Mouse (Mus musculus) embryonic facial prominence, embryonic 12.5 days (tissue): ENCODE results near the gene Cort. TPM values are rescaled to one million over a fixed set of nuclear protein-coding genes. Genes with fewer than 3 reads are reported as not detected.
A peak's percentile ranks its signal among the peaks of the same experiment; 100 is the strongest.

Source experiments
- ATAC-seq: fragments of 200-750 bp; cut with Nextera tagmentation; 2 replicates; pipeline ENCODE4 v1.8.0; 2017; ENCODE audit not compliant: insufficient number of reproducible peaks, insufficient read depth, low FRiP score, low TSS enrichment
- H3K27ac ChIP-seq: fragments of 300-500 bp; sonication (generic); 2 replicates; pipeline ENCODE4 v1.5.1; 2016; ENCODE audit warnings: mild to moderate bottlenecking
- H3K27me3 ChIP-seq: fragments of 300-500 bp; sonication (generic); 2 replicates; pipeline ENCODE4 v1.6.1; 2016; ENCODE audit warnings: mild to moderate bottlenecking, moderate library complexity
- H3K36me3 ChIP-seq: fragments of 300-500 bp; sonication (generic); 2 replicates; pipeline ENCODE4 v1.6.1; 2016; ENCODE audit warnings: mild to moderate bottlenecking
- H3K4me1 ChIP-seq: fragments of 300-500 bp; sonication (generic); 2 replicates; pipeline ENCODE4 v1.6.1; 2016
- H3K4me2 ChIP-seq: fragments of 300-500 bp; sonication (generic); replicated peaks from 2 replicates; pipeline ENCODE4 v1.6.1; 2016; ENCODE audit warnings: mild to moderate bottlenecking, moderate library complexity
- H3K4me3 ChIP-seq: fragments of 300-500 bp; sonication (generic); 2 replicates; pipeline ENCODE4 v1.5.1; 2016; ENCODE audit warnings: mild to moderate bottlenecking
- H3K9ac ChIP-seq: fragments of 300-500 bp; sonication (generic); 2 replicates; pipeline ENCODE4 v1.6.1; 2016; ENCODE audit warnings: mild to moderate bottlenecking, moderate library complexity
- H3K9me3 ChIP-seq: fragments of 300-500 bp; sonication (generic); 2 replicates; pipeline ENCODE4 v1.6.1; 2016; ENCODE audit warnings: mild to moderate bottlenecking, moderate library complexity
- WGBS: fragments of 180-500 bp; shearing (Covaris S2); methylation state at CpG from one replicate; pipeline ENCODE4 v1.1.7; 2016; 5-methylcytosine and 5-hydroxymethylcytosine counted together
- polyA plus RNA-seq: library from polyadenylated mRNA; unstranded; fragments of >200 nt; fragmentation: Nextera tagmentation; extraction: Ambion mirVana; gene quantifications from 2 replicates; pipeline ENCODE4 v1.2.1, GENCODE M21; 2016

Cort gene
- polyA plus RNA-seq, 1 experiment from 2014 or later: not detected

- H3K9ac ChIP-seq: no peak overlapping the region
- peaks cover 54% of the 10 kb centered on the region for H3K36me3 ChIP-seq
- 42% methylated on average over 1 of the region's 1 CpGs for WGBS
- H3K9me3 ChIP-seq: no peaks in the 10 kb centered on the region
- no peak overlapping the region for H3K27ac ChIP-seq
- H3K27me3 ChIP-seq: no peaks in the 10 kb centered on the region
- peaks cover 7% of the 10 kb centered on the region for H3K4me1 ChIP-seq
- H3K4me3 ChIP-seq: no peak overlapping the region
- H3K4me2 ChIP-seq: no peak overlapping the region
- ATAC-seq: no peak
Observed at GRCm38 (mm10) chr4:149163196-149163595, 36.6 kb upstream of the Cort start.

GRCm38 (mm10) chr4:149161166-149161565 is 34.6 kb upstream of the Cort start:
- H3K9me3 ChIP-seq: no peaks in the 10 kb centered on the region
- H3K4me2 ChIP-seq: no peak overlapping the region
- H3K4me1 ChIP-seq: peaks cover 7% of the 10 kb centered on the region
- ATAC-seq: no peak
- no peak overlapping the region for H3K9ac ChIP-seq
- peaks cover 74% of the 10 kb centered on the region for H3K36me3 ChIP-seq
- 93% methylated on average over 6 of the region's 6 CpGs for WGBS
- H3K4me3 ChIP-seq: no peak overlapping the region
- no peak overlapping the region for H3K27ac ChIP-seq
- H3K27me3 ChIP-seq: no peaks in the 10 kb centered on the region

- Histone ChIP-seq H3K9me3 (no peaks in the 10 kb centered on the region), H3K36me3 (peaks cover 87% of the 10 kb centered on the region), H3K4me3 (no peak overlapping the region), H3K27me3 (no peaks in the 10 kb centered on the region), H3K9ac (no peak overlapping the region), H3K4me2 (no peak overlapping the region), H3K4me1 (no peaks in the 10 kb centered on the region), H3K27ac (no peak overlapping the region)
- no peak for ATAC-seq
- 89% methylated on average over 13 of the region's 13 CpGs for WGBS
Observed at GRCm38 (mm10) chr4:149159891-149160290, 33.3 kb upstream of the Cort start.

- H3K4me2 ChIP-seq: no peak overlapping the region
- H3K36me3 ChIP-seq: peaks cover 90% of the 10 kb centered on the region
- no peaks in the 10 kb centered on the region for H3K4me1 ChIP-seq
- 84% methylated on average over 2 of the region's 2 CpGs for WGBS
- no peak overlapping the region for H3K4me3 ChIP-seq
- H3K9me3 ChIP-seq: no peaks in the 10 kb centered on the region
- H3K27me3 ChIP-seq: no peaks in the 10 kb centered on the region
- no peak overlapping the region for H3K27ac ChIP-seq
- no peak overlapping the region for H3K9ac ChIP-seq
- no peak for ATAC-seq
Observed at GRCm38 (mm10) chr4:149159203-149159602, 32.6 kb upstream of the Cort start.

GRCm38 (mm10) chr4:149157415-149157973 is 30.9 kb upstream of the Cort start:
- WGBS: 93% methylated on average over 8 of the region's 8 CpGs
- H3K27me3 ChIP-seq: no peaks in the 10 kb centered on the region
- H3K4me3 ChIP-seq: no peak overlapping the region

GRCm38 (mm10) chr4:149155711-149156110 is 29.1 kb upstream of the Cort start:
- H3K4me1 ChIP-seq: no peaks in the 10 kb centered on the region
- H3K36me3 ChIP-seq: peaks cover 99% of the 10 kb centered on the region
- H3K4me3 ChIP-seq: no peak overlapping the region
- WGBS: 93% methylated on average over 6 of the region's 6 CpGs
- no peak overlapping the region for H3K27ac ChIP-seq
- no peaks in the 10 kb centered on the region for H3K27me3 ChIP-seq
- no peak overlapping the region for H3K4me2 ChIP-seq
- no peak for ATAC-seq
- H3K9ac ChIP-seq: no peak overlapping the region
- no peaks in the 10 kb centered on the region for H3K9me3 ChIP-seq

More at GRCm38 (mm10) chr4:149157415-149157973, 30.9 kb upstream of the Cort start:
- no peak overlapping the region for H3K9ac ChIP-seq
- H3K27ac ChIP-seq: no peak overlapping the region
- H3K9me3 ChIP-seq: no peaks in the 10 kb centered on the region
- no peak for ATAC-seq
- no peaks in the 10 kb centered on the region for H3K4me1 ChIP-seq
- peaks cover 98% of the 10 kb centered on the region for H3K36me3 ChIP-seq
- no peak overlapping the region for H3K4me2 ChIP-seq

GRCm38 (mm10) chr4:149154859-149155258 is 28.3 kb upstream of the Cort start:
- Histone ChIP-seq H3K9me3 (no peaks in the 10 kb centered on the region), H3K4me3 (no peak overlapping the region), H3K27me3 (no peaks in the 10 kb centered on the region), H3K4me1 (no peaks in the 10 kb centered on the region), H3K4me2 (no peak overlapping the region), H3K27ac (no peak overlapping the region), H3K9ac (no peak overlapping the region), H3K36me3 (peaks cover 99% of the 10 kb centered on the region)
- ATAC-seq: no peak
- WGBS: 97% methylated on average over 7 of the region's 7 CpGs

- Histone ChIP-seq H3K4me1 (no peaks in the 10 kb centered on the region), H3K9ac (no peak overlapping the region), H3K9me3 (no peaks in the 10 kb centered on the region), H3K4me3 (no peak overlapping the region), H3K27ac (no peak overlapping the region), H3K36me3 (peaks cover 63% of the 10 kb centered on the region), H3K27me3 (no peaks in the 10 kb centered on the region), H3K4me2 (no peak overlapping the region)
- ATAC-seq: no peak
- 90% methylated on average over 11 of the region's 11 CpGs for WGBS
Observed at GRCm38 (mm10) chr4:149150721-149151120, 24.2 kb upstream of the Cort start.

GRCm38 (mm10) chr4:149150256-149150655 is 23.7 kb upstream of the Cort start:
- WGBS: 76% methylated on average over 11 of the region's 11 CpGs
- Histone ChIP-seq H3K27ac (no peak overlapping the region), H3K9me3 (no peaks in the 10 kb centered on the region), H3K9ac (no peak overlapping the region), H3K4me1 (no peaks in the 10 kb centered on the region), H3K36me3 (peaks cover 59% of the 10 kb centered on the region), H3K4me2 (no peak overlapping the region), H3K27me3 (no peaks in the 10 kb centered on the region), H3K4me3 (no peak overlapping the region)
- ATAC-seq: no peak

GRCm38 (mm10) chr4:149149611-149150010 is 23.0 kb upstream of the Cort start:
- Histone ChIP-seq H3K9ac (no peak overlapping the region), H3K27ac (0 out of 2 replicates have a peak overlapping the region, but pooled peaks have one; percentile 26), H3K4me3 (no peak overlapping the region), H3K9me3 (no peaks in the 10 kb centered on the region), H3K4me1 (no peaks in the 10 kb centered on the region), H3K36me3 (peaks cover 52% of the 10 kb centered on the region), H3K4me2 (no peak overlapping the region), H3K27me3 (no peaks in the 10 kb centered on the region)
- ATAC-seq: no peak
- WGBS: 58% methylated on average over 7 of the region's 7 CpGs

GRCm38 (mm10) chr4:149149196-149149595 is 22.6 kb upstream of the Cort start:
- H3K27ac ChIP-seq: no peak overlapping the region
- 73% methylated on average over 9 of the region's 9 CpGs for WGBS
- no peaks in the 10 kb centered on the region for H3K9me3 ChIP-seq
- no peak overlapping the region for H3K9ac ChIP-seq
- no peak overlapping the region for H3K4me3 ChIP-seq
- H3K27me3 ChIP-seq: no peaks in the 10 kb centered on the region
- H3K36me3 ChIP-seq: peaks cover 48% of the 10 kb centered on the region
- no peak overlapping the region for H3K4me2 ChIP-seq
- ATAC-seq: no peak
- no peaks in the 10 kb centered on the region for H3K4me1 ChIP-seq

- no peaks in the 10 kb centered on the region for H3K4me1 ChIP-seq
- no peaks in the 10 kb centered on the region for H3K27me3 ChIP-seq
- WGBS: 73% methylated on average over 4 of the region's 4 CpGs
- H3K27ac ChIP-seq: no peak overlapping the region
- peaks cover 37% of the 10 kb centered on the region for H3K36me3 ChIP-seq
- H3K4me3 ChIP-seq: no peak overlapping the region
- no peak overlapping the region for H3K9ac ChIP-seq
- H3K9me3 ChIP-seq: no peaks in the 10 kb centered on the region
- H3K4me2 ChIP-seq: no peak overlapping the region
- ATAC-seq: no peak
Observed at GRCm38 (mm10) chr4:149148084-149148483, 21.5 kb upstream of the Cort start.
